Mouse (Mus musculus): ENCODE results near the gene Sp140. TPM values are rescaled to one million over a fixed set of nuclear protein-coding genes. Genes with fewer than 3 reads are reported as not detected.
"Not testable (repeated sequence)": the region's sequence is repeated elsewhere in the genome, so short reads cannot be mapped to it uniquely, and the experiment has no call there.

Sp140 gene
- total and polyA plus RNA-seq, 2 experiments from 2014 or later, result 1.2 to 10.6 TPM

GRCm38 (mm10) chr1:85657211-85657610, 57.0 kb downstream of the Sp140 start:
- H3K4me2 ChIP-seq (ENCODE audit: low read depth, low read length); H3K27me3 ChIP-seq (ENCODE audit: control insufficient read depth, insufficient read depth, low read length); H3K4me1 ChIP-seq (ENCODE audit: control insufficient read depth, insufficient read depth); H3K9ac ChIP-seq (replicated peaks; ENCODE audit: low read depth, low read length); DNase-seq (ENCODE audit: low spot score); H3K36me3 ChIP-seq (replicated peaks; ENCODE audit: control insufficient read depth, insufficient read depth, low read length); H3K4me3 ChIP-seq (ENCODE audit: low read depth, low read length); H3K27ac ChIP-seq (ENCODE audit: low read depth); H3K9me3 ChIP-seq (replicated peaks; ENCODE audit: control insufficient read depth, low read length); ATAC-seq (ENCODE audit: insufficient read depth, low read depth): not testable (repeated sequence)
- WGBS, result 85% methylated on average over 2 of the region's 2 CpGs

GRCm38 (mm10) chr1:85664266-85664665, 64.1 kb downstream of the Sp140 start:
- H3K4me2 ChIP-seq (ENCODE audit: low read depth, low read length), result no peak overlapping the region
- H3K9ac ChIP-seq (replicated peaks; ENCODE audit: low read depth, low read length), result no peak overlapping the region
- no peak overlapping the region for H3K4me3 ChIP-seq (ENCODE audit: low read depth, low read length)
- ATAC-seq (ENCODE audit: insufficient read depth, low read depth) (no peak), DNase-seq (ENCODE audit: low spot score) (no peak)
- TF ChIP-seq EP300 (IDR thresholded peaks at IDR 0.05; ENCODE audit: low read depth), result no peak
- TF ChIP-seq CTCF (IDR thresholded peaks at IDR 0.05; ENCODE audit: low read depth), result no peak
- H3K9me3 ChIP-seq (replicated peaks; ENCODE audit: control insufficient read depth, low read length), result no peaks in the 10 kb centered on the region
- H3K27ac ChIP-seq (ENCODE audit: low read depth), result no peak overlapping the region
- 0 out of 2 replicates have a peak, but pooled peaks cover 4% of the 10 kb centered on the region for H3K36me3 ChIP-seq (replicated peaks; ENCODE audit: control insufficient read depth, insufficient read depth, low read length)
- no peaks in the 10 kb centered on the region for H3K27me3 ChIP-seq (ENCODE audit: control insufficient read depth, insufficient read depth, low read length)
- no peaks in the 10 kb centered on the region for H3K4me1 ChIP-seq (ENCODE audit: control insufficient read depth, insufficient read depth)

GRCm38 (mm10) chr1:85680226-85680625, 80.0 kb downstream of the Sp140 start:
- Histone ChIP-seq H3K36me3 (replicated peaks; ENCODE audit: control insufficient read depth, insufficient read depth, low read length) (no peaks in the 10 kb centered on the region), H3K9me3 (replicated peaks; ENCODE audit: control insufficient read depth, low read length) (no peaks in the 10 kb centered on the region), H3K4me3 (ENCODE audit: low read depth, low read length) (no peak overlapping the region), H3K27me3 (ENCODE audit: control insufficient read depth, insufficient read depth, low read length) (no peaks in the 10 kb centered on the region), H3K4me2 (ENCODE audit: low read depth, low read length) (no peak overlapping the region), H3K9ac (replicated peaks; ENCODE audit: low read depth, low read length) (no peak overlapping the region), H3K27ac (ENCODE audit: low read depth) (no peak overlapping the region), H3K4me1 (ENCODE audit: control insufficient read depth, insufficient read depth) (no peaks in the 10 kb centered on the region)
- no peak for TF ChIP-seq EP300 (IDR thresholded peaks at IDR 0.05; ENCODE audit: low read depth)
- no peak for TF ChIP-seq CTCF (IDR thresholded peaks at IDR 0.05; ENCODE audit: low read depth)
- 42% methylated on average over 4 of the region's 4 CpGs for WGBS
- ATAC-seq (ENCODE audit: insufficient read depth, low read depth) (no peak), DNase-seq (ENCODE audit: low spot score) (no peak)

- Histone ChIP-seq H3K9me3 (replicated peaks; ENCODE audit: control insufficient read depth, low read length) (no peaks in the 10 kb centered on the region), H3K36me3 (replicated peaks; ENCODE audit: control insufficient read depth, insufficient read depth, low read length) (no peaks in the 10 kb centered on the region), H3K4me1 (ENCODE audit: control insufficient read depth, insufficient read depth) (no peaks in the 10 kb centered on the region), H3K27me3 (ENCODE audit: control insufficient read depth, insufficient read depth, low read length) (no peaks in the 10 kb centered on the region), H3K4me3 (ENCODE audit: low read depth, low read length) (no peak overlapping the region), H3K27ac (ENCODE audit: low read depth) (peak overlapping the region; percentile 36; the same call in 1 of the 2 replicates), H3K9ac (replicated peaks; ENCODE audit: low read depth, low read length) (no peak overlapping the region), H3K4me2 (ENCODE audit: low read depth, low read length) (no peak overlapping the region)
- no peak for DNase-seq (ENCODE audit: low spot score)
- TF ChIP-seq CTCF (IDR thresholded peaks at IDR 0.05; ENCODE audit: low read depth) (no peak), EP300 (IDR thresholded peaks at IDR 0.05; ENCODE audit: low read depth) (no peak)
- 70% methylated on average over 5 of the region's 5 CpGs for WGBS
- no peak for ATAC-seq (ENCODE audit: insufficient read depth, low read depth)
These were observed 86.5 kb downstream of the Sp140 start for GRCm38 (mm10) chr1:85686666-85687065.

- no peak overlapping the region for H3K4me3 ChIP-seq (ENCODE audit: low read depth, low read length)
- 32% methylated on average over 5 of the region's 5 CpGs for WGBS
- no peak for DNase-seq (ENCODE audit: low spot score)
These were observed 87.2 kb downstream of the Sp140 start for GRCm38 (mm10) chr1:85687346-85687745.

GRCm38 (mm10) chr1:85690544-85690943, 90.4 kb downstream of the Sp140 start:
- no peak overlapping the region for H3K4me3 ChIP-seq (ENCODE audit: low read depth, low read length)
- DNase-seq (ENCODE audit: low spot score) (no peak), ATAC-seq (ENCODE audit: insufficient read depth, low read depth) (no peak)
- 61% methylated on average over 3 of the region's 3 CpGs for WGBS
- no peaks in the 10 kb centered on the region for H3K27me3 ChIP-seq (ENCODE audit: control insufficient read depth, insufficient read depth, low read length)
- no peak overlapping the region for H3K9ac ChIP-seq (replicated peaks; ENCODE audit: low read depth, low read length)
- no peaks in the 10 kb centered on the region for H3K36me3 ChIP-seq (replicated peaks; ENCODE audit: control insufficient read depth, insufficient read depth, low read length)
- no peaks in the 10 kb centered on the region for H3K9me3 ChIP-seq (replicated peaks; ENCODE audit: control insufficient read depth, low read length)
- H3K27ac ChIP-seq (ENCODE audit: low read depth), result no peak overlapping the region
- no peak overlapping the region for H3K4me2 ChIP-seq (ENCODE audit: low read depth, low read length)
- peaks cover 6% of the 10 kb centered on the region; the same call in 1 of the 2 replicates for H3K4me1 ChIP-seq (ENCODE audit: control insufficient read depth, insufficient read depth)
- TF ChIP-seq EP300 (IDR thresholded peaks at IDR 0.05; ENCODE audit: low read depth) (no peak), CTCF (IDR thresholded peaks at IDR 0.05; ENCODE audit: low read depth) (no peak)

More at GRCm38 (mm10) chr1:85687346-85687745, 87.2 kb downstream of the Sp140 start:
- Histone ChIP-seq H3K27me3 (ENCODE audit: control insufficient read depth, insufficient read depth, low read length) (no peaks in the 10 kb centered on the region), H3K9me3 (replicated peaks; ENCODE audit: control insufficient read depth, low read length) (no peaks in the 10 kb centered on the region), H3K36me3 (replicated peaks; ENCODE audit: control insufficient read depth, insufficient read depth, low read length) (no peaks in the 10 kb centered on the region), H3K4me2 (ENCODE audit: low read depth, low read length) (no peak overlapping the region), H3K9ac (replicated peaks; ENCODE audit: low read depth, low read length) (no peak overlapping the region), H3K27ac (ENCODE audit: low read depth) (no peak overlapping the region), H3K4me1 (ENCODE audit: control insufficient read depth, insufficient read depth) (no peaks in the 10 kb centered on the region)
- TF ChIP-seq CTCF (IDR thresholded peaks at IDR 0.05; ENCODE audit: low read depth) (no peak), EP300 (IDR thresholded peaks at IDR 0.05; ENCODE audit: low read depth) (no peak)
- no peak for ATAC-seq (ENCODE audit: insufficient read depth, low read depth)
